Mouse (Mus musculus) erythroblast, embryonic 14.5 days (primary cell): ENCODE data around the gene Sox21. TPM values are rescaled to one million over a fixed set of nuclear protein-coding genes. Genes with fewer than 3 reads are reported as not detected.

Experiments
- H3K27me3 ChIP-seq: 2 replicates; pipeline ENCODE4 v1.6.1; 2012; ENCODE audit warnings: inconsistent platforms; ENCODE audit not compliant: control insufficient read depth
- H3K36me3 ChIP-seq: 2 replicates; pipeline ENCODE4 v1.6.1; 2012; ENCODE audit warnings: mild to moderate bottlenecking, inconsistent platforms; ENCODE audit not compliant: control insufficient read depth
- H3K4me1 ChIP-seq: 2 replicates; pipeline ENCODE4 v1.6.1; 2012; ENCODE audit warnings: inconsistent platforms; ENCODE audit not compliant: control insufficient read depth
- H3K4me3 ChIP-seq: replicated peaks from 2 replicates; pipeline ENCODE3; 2012; ENCODE audit warnings: moderate library complexity, mild to moderate bottlenecking, inconsistent platforms
- H3K9me3 ChIP-seq: 2 replicates; pipeline ENCODE4 v1.6.1; 2012; ENCODE audit warnings: low read length, inconsistent platforms, mixed read lengths; ENCODE audit not compliant: control insufficient read depth
- GATA1 ChIP-seq: IDR thresholded peaks from 2 replicates; pipeline ENCODE4 v1.6.1; 2012; ENCODE audit warnings: low read length, inconsistent platforms, mixed read lengths
- TAL1 ChIP-seq: IDR thresholded peaks from 3 replicates; pipeline ENCODE4 v1.6.1; 2012; ENCODE audit warnings: low read length, inconsistent platforms, mixed read lengths
- polyA plus RNA-seq: library from polyadenylated mRNA; stranded (reverse); fragments of >175 nt; gene quantifications from 2 replicates; pipeline ENCODE4 v1.2.3, GENCODE M21; 2012

Gene Sox21
- polyA plus RNA-seq, 1 experiment = 0.01 TPM

DNA sequence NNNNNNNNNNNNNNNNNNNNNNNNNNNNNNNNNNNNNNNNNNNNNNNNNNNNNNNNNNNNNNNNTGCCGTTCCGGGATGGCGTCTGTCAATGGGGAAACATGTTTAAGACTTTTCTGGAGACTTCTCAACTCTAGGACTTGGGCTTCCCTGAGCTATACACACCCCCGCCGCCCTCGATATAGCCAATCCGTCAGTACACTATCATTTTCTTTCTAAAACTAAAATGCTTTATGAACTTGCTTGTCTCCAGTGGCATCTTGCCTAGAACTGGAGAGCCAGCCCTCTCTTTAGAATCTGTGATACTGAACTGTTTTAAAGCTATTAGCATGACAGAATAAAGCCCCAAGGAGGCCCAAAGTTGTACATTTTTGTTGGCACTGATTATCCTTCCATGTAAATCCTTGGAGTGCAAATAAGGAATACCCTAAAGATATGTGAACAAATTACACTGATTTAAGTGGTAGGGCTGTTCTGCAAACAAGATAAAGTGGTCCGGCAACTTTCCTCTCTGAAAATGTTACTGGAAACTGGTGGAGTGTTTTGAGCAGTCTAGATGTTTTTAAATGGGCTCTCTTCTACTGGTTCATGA lies 4.4 kb downstream of the Sox21 start:
- Histone ChIP-seq H3K4me3 (no peak overlapping the region), H3K9me3 (peaks cover 8% of the 10 kb centered on the region; the same call in 1 of the 2 replicates), H3K36me3 (no peaks in the 10 kb centered on the region), H3K27me3 (peaks cover 100% of the 10 kb centered on the region), H3K4me1 (no peaks in the 10 kb centered on the region; the same call in 1 of the 2 replicates)
- no peak for TF ChIP-seq GATA1
- no peak for TF ChIP-seq TAL1

DNA sequence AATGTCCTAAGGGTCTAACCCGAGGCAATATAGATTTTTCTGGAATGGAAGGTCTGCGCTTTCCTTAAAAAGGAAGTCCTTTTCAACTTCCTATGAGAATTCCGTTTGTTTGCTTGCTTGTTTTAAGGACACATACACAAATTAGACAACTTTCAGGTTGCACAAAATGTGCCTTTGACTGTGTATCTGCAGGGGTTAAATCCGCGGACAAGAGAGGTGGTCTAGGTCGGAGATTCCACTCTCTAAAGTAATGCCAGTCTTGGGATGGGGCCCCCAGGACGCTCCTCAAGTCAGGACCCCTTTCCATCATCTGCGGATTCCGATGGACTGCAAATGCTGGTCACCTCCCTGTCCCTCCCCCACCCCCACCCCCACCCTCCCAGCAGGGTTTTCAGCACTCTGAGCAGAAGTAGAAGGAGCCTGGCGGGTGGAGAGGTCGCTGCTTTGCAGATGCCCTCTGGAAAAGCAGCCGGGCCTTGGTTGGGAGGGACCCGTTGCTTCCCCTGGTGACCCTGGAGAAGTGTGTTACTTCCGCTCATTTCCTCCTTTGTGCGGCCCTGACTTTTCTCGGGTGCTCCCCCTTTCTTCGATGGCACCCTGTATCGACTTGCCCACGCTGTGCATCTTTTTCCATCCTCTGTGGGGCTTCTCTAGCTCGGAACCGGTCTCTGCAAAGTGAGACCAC lies 10.2 kb downstream of the Sox21 start:
- Histone ChIP-seq H3K27me3 (peaks cover 90% of the 10 kb centered on the region), H3K36me3 (no peaks in the 10 kb centered on the region), H3K9me3 (no peaks in the 10 kb centered on the region; the same call in 1 of the 2 replicates), H3K4me1 (no peaks in the 10 kb centered on the region), H3K4me3 (no peak overlapping the region)
- no peak for TF ChIP-seq TAL1
- no peak for TF ChIP-seq GATA1

DNA sequence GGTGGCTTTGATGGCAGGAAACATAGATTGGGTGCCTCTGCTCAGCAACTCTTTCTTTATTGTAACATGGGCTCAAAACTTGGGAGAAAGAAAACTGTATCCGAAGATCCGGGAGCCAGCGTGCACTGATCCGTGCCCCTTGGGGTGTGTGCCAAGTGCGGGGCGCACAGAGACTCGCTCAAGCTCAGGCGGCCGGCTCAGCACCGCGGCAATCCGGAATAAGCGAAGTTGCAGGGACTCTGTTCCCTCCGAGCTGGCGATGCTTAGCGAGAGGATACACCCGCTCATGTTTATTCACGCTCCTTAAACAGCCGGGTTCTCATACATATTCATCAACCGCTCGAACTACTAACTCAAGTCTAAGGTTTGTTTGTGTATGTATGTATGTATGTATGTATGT lies 10.9 kb downstream of the Sox21 start:
- no peaks in the 10 kb centered on the region for H3K4me1 ChIP-seq
- no peaks in the 10 kb centered on the region for H3K36me3 ChIP-seq
- peaks cover 83% of the 10 kb centered on the region for H3K27me3 ChIP-seq
- H3K4me3 ChIP-seq = no peak overlapping the region
- no peaks in the 10 kb centered on the region; the same call in 1 of the 2 replicates for H3K9me3 ChIP-seq
- TF ChIP-seq GATA1 (no peak), TAL1 (no peak)

DNA sequence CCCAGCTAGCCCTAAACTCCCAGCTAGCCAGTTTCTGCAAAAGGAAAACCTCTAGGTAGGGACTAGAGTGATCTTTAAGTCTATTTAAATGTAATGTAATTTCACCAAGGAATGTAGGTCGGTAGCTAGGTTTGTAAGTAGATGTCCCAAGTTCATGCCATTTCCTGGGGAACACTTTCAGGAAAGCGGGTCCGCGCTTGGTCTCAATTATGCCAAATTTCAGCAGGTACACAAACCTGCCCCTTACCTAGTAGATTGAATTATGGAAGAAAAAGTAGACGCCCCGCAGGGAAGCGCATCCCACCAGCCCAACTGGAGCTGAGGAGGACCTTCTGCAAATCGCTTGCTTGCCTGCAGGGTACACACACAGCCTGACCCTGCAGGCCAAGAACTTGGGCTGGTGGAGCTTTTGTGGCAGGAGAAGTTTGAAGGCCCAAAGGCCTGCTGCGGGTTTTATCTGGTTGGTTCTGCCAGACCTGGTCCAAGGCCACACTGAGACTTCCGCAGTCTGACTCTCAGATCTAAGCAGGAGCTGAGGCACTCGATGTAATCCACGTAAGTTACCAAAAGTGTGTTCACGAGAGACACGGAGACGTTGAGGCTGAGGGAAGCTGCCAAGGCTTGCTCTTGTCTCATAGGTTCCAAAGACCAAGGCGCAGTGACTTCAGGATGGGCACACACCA lies 11.6 kb downstream of the Sox21 start:
- Histone ChIP-seq H3K9me3 (no peaks in the 10 kb centered on the region; the same call in 1 of the 2 replicates), H3K4me3 (no peak overlapping the region), H3K36me3 (no peaks in the 10 kb centered on the region), H3K4me1 (no peaks in the 10 kb centered on the region), H3K27me3 (peaks cover 76% of the 10 kb centered on the region)
- TF ChIP-seq GATA1 (no peak), TAL1 (no peak)

DNA sequence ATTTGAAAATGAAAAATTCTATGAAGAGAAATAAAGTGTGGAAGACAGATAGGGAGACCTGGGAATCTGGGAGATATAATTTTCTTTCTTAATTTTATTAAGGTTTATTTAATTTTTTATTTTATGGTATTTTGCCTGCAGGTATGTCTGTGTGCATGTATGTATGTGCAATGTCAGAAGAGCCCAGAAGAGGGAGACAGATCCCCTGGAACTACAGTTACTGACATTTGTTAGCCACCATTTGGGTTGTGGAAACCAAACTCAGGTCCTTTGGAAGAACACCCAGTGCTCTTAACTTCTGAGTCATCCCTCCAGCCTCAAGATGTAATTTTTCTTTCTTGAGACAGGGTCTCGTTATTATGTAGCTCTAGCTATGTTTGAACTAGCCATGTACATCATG lies 15.9 kb downstream of the Sox21 start:
- Histone ChIP-seq H3K9me3 (no peaks in the 10 kb centered on the region; the same call in 1 of the 2 replicates), H3K4me3 (no peak overlapping the region), H3K4me1 (no peaks in the 10 kb centered on the region), H3K27me3 (peaks cover 36% of the 10 kb centered on the region), H3K36me3 (no peaks in the 10 kb centered on the region)
- TF ChIP-seq TAL1 = no peak
- no peak for TF ChIP-seq GATA1

DNA sequence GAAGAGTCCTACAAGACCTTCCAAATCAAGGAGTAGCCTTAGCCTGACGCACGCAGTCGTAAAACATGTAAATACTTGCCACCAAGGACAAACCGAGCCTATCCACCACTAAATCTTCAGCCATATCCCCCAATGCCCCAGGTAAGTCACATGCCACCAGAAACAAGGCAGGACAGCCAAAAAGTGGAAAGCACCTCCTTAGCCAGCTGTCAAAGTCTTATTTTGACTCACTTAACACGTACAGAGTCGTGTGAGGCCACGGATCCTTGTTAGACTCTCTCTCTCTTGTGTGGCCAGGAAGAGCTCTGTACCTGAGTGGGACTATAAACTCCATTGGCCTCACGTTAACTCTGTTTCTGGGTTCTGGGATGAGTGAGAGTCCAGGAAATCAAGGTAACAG lies 20.0 kb downstream of the Sox21 start:
- no peaks in the 10 kb centered on the region for H3K9me3 ChIP-seq
- H3K4me1 ChIP-seq = no peaks in the 10 kb centered on the region
- peaks cover 3% of the 10 kb centered on the region for H3K27me3 ChIP-seq
- TF ChIP-seq TAL1 (no peak), GATA1 (no peak)
- H3K36me3 ChIP-seq = no peaks in the 10 kb centered on the region
- no peak overlapping the region for H3K4me3 ChIP-seq

DNA sequence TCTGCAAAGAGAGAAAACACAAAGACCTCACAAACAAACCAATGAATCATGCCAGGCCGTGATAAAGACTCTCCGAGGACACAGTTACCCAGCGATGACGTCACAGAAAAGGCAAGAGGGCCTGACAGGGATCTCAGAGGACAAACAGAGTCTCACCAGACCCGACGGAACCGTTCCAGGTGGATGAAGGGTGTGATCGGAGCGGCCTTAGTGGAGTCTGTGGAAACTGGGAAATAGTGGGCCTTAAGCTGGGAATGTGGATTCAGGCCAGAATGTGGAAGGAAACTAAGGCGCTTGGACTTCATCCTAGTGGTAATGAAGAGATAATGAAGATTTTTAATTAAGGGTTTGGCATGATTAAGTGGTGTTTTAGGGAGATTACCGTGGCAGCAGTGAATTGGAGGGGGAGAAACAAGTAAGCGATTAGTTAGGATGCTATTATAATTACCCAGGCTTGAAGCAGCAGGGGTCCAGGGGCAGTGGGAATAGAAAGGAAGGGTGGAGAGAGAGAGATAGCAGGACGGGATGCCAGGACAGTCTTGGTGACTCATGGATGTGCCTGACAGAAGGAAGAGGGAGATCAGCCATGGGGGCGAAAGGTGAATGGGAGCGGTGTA lies 24.5 kb downstream of the Sox21 start:
- peaks cover 2% of the 10 kb centered on the region; the same call in 1 of the 2 replicates for H3K9me3 ChIP-seq
- H3K4me1 ChIP-seq = no peaks in the 10 kb centered on the region
- no peak overlapping the region for H3K4me3 ChIP-seq
- TF ChIP-seq GATA1 (no peak), TAL1 (no peak)
- peaks cover 3% of the 10 kb centered on the region for H3K27me3 ChIP-seq
- no peaks in the 10 kb centered on the region for H3K36me3 ChIP-seq

DNA sequence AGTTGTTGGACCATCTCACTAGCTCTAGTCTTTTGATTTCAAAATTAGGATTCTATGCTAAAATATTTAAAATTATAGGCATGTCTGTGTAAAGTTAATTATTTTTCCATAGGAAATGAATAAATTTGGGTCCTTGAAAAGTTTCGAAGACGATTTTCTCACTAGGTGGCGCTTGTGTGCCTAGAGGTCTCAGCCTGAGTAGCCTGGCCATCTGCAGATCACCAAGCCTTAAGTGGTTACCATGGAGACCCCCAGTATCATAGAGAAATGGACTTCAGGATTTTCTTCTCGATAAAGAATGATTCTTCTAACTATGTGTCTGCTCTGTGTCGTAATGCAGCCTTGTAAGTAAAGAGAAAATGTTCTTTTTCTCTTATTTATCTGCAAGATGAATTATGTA lies 27.2 kb downstream of the Sox21 start:
- no peak for TF ChIP-seq GATA1
- TF ChIP-seq TAL1 = no peak
- H3K9me3 ChIP-seq = peaks cover 4% of the 10 kb centered on the region; the same call in 1 of the 2 replicates
- H3K4me3 ChIP-seq = no peak overlapping the region
- no peaks in the 10 kb centered on the region for H3K36me3 ChIP-seq
- H3K27me3 ChIP-seq = peaks cover 3% of the 10 kb centered on the region
- H3K4me1 ChIP-seq = no peaks in the 10 kb centered on the region

DNA sequence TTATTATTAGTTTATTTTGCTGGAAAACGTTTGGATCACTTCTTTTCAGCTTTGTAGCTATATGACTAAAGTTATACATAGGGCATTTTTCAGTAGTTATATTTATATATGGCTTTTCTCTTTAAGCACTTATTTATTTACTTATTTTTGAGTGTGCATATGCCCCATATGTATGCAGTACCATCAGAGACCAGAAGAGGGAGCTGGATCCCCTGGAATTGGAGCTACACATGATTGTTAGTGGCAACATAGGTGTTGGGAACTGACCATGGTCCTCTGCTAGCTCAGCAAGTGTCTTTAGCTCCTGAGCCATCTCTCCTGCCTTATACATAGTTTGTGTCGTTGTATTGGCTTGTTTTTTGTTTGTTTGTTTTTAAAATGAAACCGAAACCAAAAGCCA lies 29.5 kb downstream of the Sox21 start:
- H3K27me3 ChIP-seq = peaks cover 3% of the 10 kb centered on the region
- TF ChIP-seq GATA1 = no peak
- no peak for TF ChIP-seq TAL1
- no peaks in the 10 kb centered on the region for H3K36me3 ChIP-seq
- H3K4me3 ChIP-seq = no peak overlapping the region
- no peaks in the 10 kb centered on the region for H3K4me1 ChIP-seq
- H3K9me3 ChIP-seq = peaks cover 4% of the 10 kb centered on the region; the same call in 1 of the 2 replicates
